Mouse (Mus musculus) testis, adult 10 weeks (tissue): Measurements from ENCODE around the gene Bphl. TPM values are rescaled to one million over a fixed set of nuclear protein-coding genes. Genes with fewer than 3 reads are reported as not detected.

Source experiments
- polyA plus RNA-seq: library from polyadenylated mRNA; stranded (reverse); fragments of 350-450 nt; fragmentation: Illumina TruSeq; extraction: RNeasy Lipid Tissue Mini Kit (QIAGEN cat#74804); gene quantifications from one replicate; pipeline ENCODE4 v1.2.3, GENCODE M21; 2014; ENCODE audit warnings: low read depth, low replicate concordance

Gene Bphl
- polyA plus RNA-seq = 10.1 TPM

DNA sequence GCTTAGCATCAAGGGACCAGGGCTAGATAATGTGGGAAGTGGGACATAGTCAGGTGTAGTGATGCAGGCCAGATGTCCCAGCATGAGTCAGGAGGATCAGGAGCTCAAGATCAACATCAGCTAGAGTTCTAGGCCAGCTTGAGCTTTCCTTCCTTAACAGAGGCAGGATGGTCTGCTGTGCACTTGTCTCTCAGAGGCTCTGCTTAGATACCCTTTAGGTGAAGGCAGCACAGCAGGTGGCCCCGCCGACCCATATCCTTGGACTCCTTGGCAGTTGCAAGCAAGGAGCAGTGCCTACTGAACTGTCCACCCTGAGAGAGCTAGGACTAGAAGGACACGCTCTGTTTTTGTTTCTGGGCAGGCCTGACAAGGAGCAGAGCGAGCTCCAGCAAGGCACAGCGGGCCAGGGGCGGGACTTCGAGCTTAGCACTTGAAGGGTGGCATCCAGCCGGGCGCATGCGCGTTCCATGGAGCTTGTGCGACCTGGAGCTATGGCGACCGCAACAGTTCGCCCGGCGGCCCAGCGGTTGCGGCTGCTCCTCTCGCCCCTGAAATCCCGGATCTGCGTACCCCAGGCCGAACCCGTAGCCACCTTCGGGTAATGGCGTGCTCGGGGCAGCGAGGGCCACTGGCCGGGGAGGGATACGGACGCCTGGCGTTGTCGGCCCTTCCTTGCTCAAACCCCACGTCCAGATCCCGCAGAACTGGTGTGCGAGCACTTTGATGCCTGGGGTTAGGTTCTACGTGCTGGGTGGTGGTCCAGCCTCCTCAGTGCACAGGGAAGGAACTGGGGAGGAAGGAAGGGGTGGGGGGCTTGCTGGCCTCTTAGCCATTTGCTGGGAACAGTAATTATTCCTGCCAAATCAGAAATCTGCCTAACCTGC lies at the start of gene Bphl:
Bphl (plus strand) TSS at position 426 of the 884 bp plus-strand sequence.

GRCm38 (mm10) chr13:34002058-34003006 lies 35.1 kb upstream of the Bphl start, which contains the start of the genes Ripk1 and Serpinb6a:
Gene Ripk1 (plus strand): TSS chr13:34002363.
Gene Serpinb6a (minus strand): TSS chr13:34002794.

DNA sequence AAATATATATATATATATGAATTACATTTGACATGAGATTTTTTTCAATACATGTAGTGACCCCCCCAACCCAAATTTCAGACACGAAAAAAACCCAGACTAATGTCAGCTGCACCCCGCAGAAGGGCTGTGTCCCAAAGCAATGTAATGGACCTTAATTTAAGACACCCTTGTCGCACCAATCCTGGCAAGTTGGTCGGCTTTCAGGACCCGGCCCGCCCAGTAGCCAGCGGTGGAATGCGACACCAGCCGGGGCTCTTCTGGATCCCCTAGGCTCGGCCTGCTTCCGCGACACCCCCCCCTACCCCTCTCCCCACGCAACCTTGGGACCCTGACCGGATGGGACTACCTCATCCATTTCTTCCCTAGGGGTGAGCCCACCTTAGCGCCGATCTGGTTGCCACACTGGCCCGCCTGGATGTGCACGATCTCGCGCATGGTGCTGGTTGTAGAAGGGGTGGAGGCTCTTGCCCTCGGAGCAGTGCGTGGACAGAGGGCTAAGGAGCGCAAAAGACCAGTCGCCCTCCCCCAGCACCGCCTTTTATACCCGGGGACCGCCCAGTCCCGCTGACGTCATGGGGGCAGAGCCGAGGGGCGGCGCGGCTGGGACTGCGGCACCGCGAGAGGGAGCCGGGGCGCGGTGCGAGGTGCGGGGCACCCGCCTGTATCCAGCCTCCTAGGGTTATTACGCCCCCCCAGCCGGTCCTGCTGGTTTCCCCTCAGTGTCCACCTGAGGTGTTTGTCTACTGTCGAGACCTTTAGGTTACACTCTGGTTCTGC lies 40.3 kb downstream of the Bphl start, which contains the start of gene Tubb2a:
Tubb2a (minus strand) TSS at position 516 of the 780 bp plus-strand sequence.

Other genes starting within 250 kb of the Bphl start
- gene Serpinb6e, start 194.2 kb upstream of the Bphl start, polyA plus RNA-seq = not detected
- gene Serpinb6c, start 131.9 kb upstream of the Bphl start, polyA plus RNA-seq = 2.9 TPM
- gene Nqo2, start 72.9 kb upstream of the Bphl start, polyA plus RNA-seq = 101 TPM
- 12.0 TPM for gene Ripk1, start 35.2 kb upstream of the Bphl start, polyA plus RNA-seq
- 317 TPM for gene Serpinb6a, start 34.8 kb upstream of the Bphl start, polyA plus RNA-seq
- gene Tubb2a, start 40.4 kb downstream of the Bphl start, polyA plus RNA-seq = 1.1 TPM
- not detected for gene Tubb2b, start 92.9 kb downstream of the Bphl start, polyA plus RNA-seq
- 3.7 TPM for gene Psmg4, start 125.4 kb downstream of the Bphl start, polyA plus RNA-seq